Mouse (Mus musculus): Measurements from ENCODE around the gene Hspe1. TPM values are rescaled to one million over a fixed set of nuclear protein-coding genes. Genes with fewer than 3 reads are reported as not detected.
"Not testable (repeated sequence)": the region's sequence is repeated elsewhere in the genome, so short reads cannot be mapped to it uniquely, and the experiment has no call there.

The Hspe1 gene
- polyA plus RNA-seq, 1 experiment from 2014 or later: 326 TPM

GRCm38 (mm10) chr1:55055322-55056115 is 32.4 kb upstream of the Hspe1 start:
- CTCF ChIA-PET: no interaction called here
- POLR2A ChIA-PET: interaction anchor here (0.7 kb wide), 1 partner anchor 48 kb away, joined by 3 read pairs; no protein-coding TSS in a partner anchor

GRCm38 (mm10) chr1:55058383-55058782 is 29.5 kb upstream of the Hspe1 start:
- H3K27me3 ChIP-seq; in situ Hi-C loops (cut with MboI; ENCODE audit: low pct_unique_long_range_greater_than_20kb); DNase-seq (ENCODE audit: low read depth, low spot score); CTCF ChIA-PET; ATAC-seq: not testable (repeated sequence)
- POLR2A ChIA-PET: interaction anchor here (0.6 kb wide), 1 partner anchor 51 kb away, joined by 3 read pairs; no protein-coding TSS in a partner anchor

More at GRCm38 (mm10) chr1:55055322-55056115, 32.4 kb upstream of the Hspe1 start:
- ATAC-seq (no peak), DNase-seq (ENCODE audit: low read depth, low spot score) (no peak)
- TF ChIP-seq CTCF (IDR thresholded peaks at IDR 0.05): no peak
- no peaks in the 10 kb centered on the region for H3K27me3 ChIP-seq
- in situ Hi-C loops (cut with MboI; ENCODE audit: low pct_unique_long_range_greater_than_20kb): no loop called here

- CTCF ChIA-PET: interaction anchor here (1.1 kb wide), 1 partner anchor 9 kb away, joined by 3 read pairs; no protein-coding TSS in a partner anchor
- TF ChIP-seq CTCF (IDR thresholded peaks at IDR 0.05): no peak
- no peaks in the 10 kb centered on the region for H3K27me3 ChIP-seq
- POLR2A ChIA-PET: interaction anchor here (1.1 kb wide), 1 partner anchor 13 kb away, joined by 4 read pairs; no protein-coding TSS in a partner anchor
- in situ Hi-C loops (cut with MboI; ENCODE audit: low pct_unique_long_range_greater_than_20kb): no loop called here
- DNase-seq (ENCODE audit: low read depth, low spot score): no peak
- no peak for ATAC-seq
Measured at GRCm38 (mm10) chr1:55061099-55061498, 26.8 kb upstream of the Hspe1 start.

GRCm38 (mm10) chr1:55061772-55062171 is 26.2 kb upstream of the Hspe1 start:
- ATAC-seq: no peak
- H3K27me3 ChIP-seq: no peaks in the 10 kb centered on the region
- DNase-seq (ENCODE audit: low read depth, low spot score): no peak
- no peak for TF ChIP-seq CTCF (IDR thresholded peaks at IDR 0.05)
- in situ Hi-C loops (cut with MboI; ENCODE audit: low pct_unique_long_range_greater_than_20kb): no loop called here
- CTCF ChIA-PET: interaction anchor here (1.1 kb wide), 1 partner anchor 9 kb away, joined by 3 read pairs; no protein-coding TSS in a partner anchor
- POLR2A ChIA-PET: no interaction called here

GRCm38 (mm10) chr1:55072328-55072727 is 15.6 kb upstream of the Hspe1 start:
- POLR2A ChIA-PET; CTCF ChIA-PET; in situ Hi-C loops (cut with MboI; ENCODE audit: low pct_unique_long_range_greater_than_20kb); ATAC-seq; DNase-seq (ENCODE audit: low read depth, low spot score); H3K27me3 ChIP-seq: not testable (repeated sequence)

GRCm38 (mm10) chr1:55074757-55075156 is 13.2 kb upstream of the Hspe1 start:
- peak; percentile 50 for ATAC-seq
- POLR2A ChIA-PET: no interaction called here
- no peak for DNase-seq (ENCODE audit: low read depth, low spot score)
- no peaks in the 10 kb centered on the region for H3K27me3 ChIP-seq
- no peak for TF ChIP-seq CTCF (IDR thresholded peaks at IDR 0.05)
- in situ Hi-C loops (cut with MboI; ENCODE audit: low pct_unique_long_range_greater_than_20kb): loop anchor here (25.0 kb wide), 1 partner anchor 313 kb away; no protein-coding TSS in a partner anchor
- CTCF ChIA-PET: interaction anchor here (0.7 kb wide), 1 partner anchor 173 kb away, joined by 3 read pairs; no protein-coding TSS in a partner anchor

GRCm38 (mm10) chr1:55075652-55076394 is 12.1 kb upstream of the Hspe1 start:
- ATAC-seq: no peak
- POLR2A ChIA-PET: interaction anchor here (0.6 to 0.9 kb wide), 2 partner anchors 10 to 29 kb away, joined by 4 to 6 read pairs; no protein-coding TSS in a partner anchor
- in situ Hi-C loops (cut with MboI; ENCODE audit: low pct_unique_long_range_greater_than_20kb): loop anchor here (25.0 kb wide), 1 partner anchor 311 kb away; no protein-coding TSS in a partner anchor
- DNase-seq (ENCODE audit: low read depth, low spot score): no peak
- no peaks in the 10 kb centered on the region for H3K27me3 ChIP-seq
- CTCF ChIA-PET: interaction anchor here (1.2 to 1.6 kb wide), 2 partner anchors 8 to 10 kb away, joined by 5 to 6 read pairs; no protein-coding TSS in a partner anchor
- TF ChIP-seq CTCF (IDR thresholded peaks at IDR 0.05): no peak

GRCm38 (mm10) chr1:55076395-55076743 is 11.6 kb upstream of the Hspe1 start:
- ATAC-seq: peak; percentile 29
- POLR2A ChIA-PET: interaction anchor here (0.6 to 1.4 kb wide), 4 partner anchors 9 to 248 kb away, joined by 3 to 6 read pairs (median 4); no protein-coding TSS in a partner anchor
- no peak for TF ChIP-seq CTCF (IDR thresholded peaks at IDR 0.05)
- in situ Hi-C loops (cut with MboI; ENCODE audit: low pct_unique_long_range_greater_than_20kb): loop anchor here (25.0 kb wide), 1 partner anchor 311 kb away; no protein-coding TSS in a partner anchor
- CTCF ChIA-PET: interaction anchor here (1.2 to 1.6 kb wide), 2 partner anchors 8 to 9 kb away, joined by 5 to 6 read pairs; no protein-coding TSS in a partner anchor
- DNase-seq (ENCODE audit: low read depth, low spot score): peak; percentile 50
- no peaks in the 10 kb centered on the region for H3K27me3 ChIP-seq

- DNase-seq (ENCODE audit: low read depth, low spot score) (no peak), ATAC-seq (no peak)
- POLR2A ChIA-PET: interaction anchor here (0.7 to 1.4 kb wide), 3 partner anchors 9 to 249 kb away, joined by 3 to 6 read pairs (median 5); no protein-coding TSS in a partner anchor
- CTCF ChIA-PET: interaction anchor here (1.2 to 1.6 kb wide), 2 partner anchors 9 kb away, joined by 5 to 6 read pairs; no protein-coding TSS in a partner anchor
- no peak for TF ChIP-seq CTCF (IDR thresholded peaks at IDR 0.05)
- in situ Hi-C loops (cut with MboI; ENCODE audit: low pct_unique_long_range_greater_than_20kb): loop anchor here (25.0 kb wide), 1 partner anchor 310 kb away; no protein-coding TSS in a partner anchor
- no peaks in the 10 kb centered on the region for H3K27me3 ChIP-seq
Measured at GRCm38 (mm10) chr1:55076849-55077516, 10.9 kb upstream of the Hspe1 start.

GRCm38 (mm10) chr1:55079677-55080076 is 8.3 kb upstream of the Hspe1 start:
- TF ChIP-seq CTCF (IDR thresholded peaks at IDR 0.05): no peak
- in situ Hi-C loops (cut with MboI; ENCODE audit: low pct_unique_long_range_greater_than_20kb): loop anchor here (25.0 kb wide), 1 partner anchor 308 kb away; no protein-coding TSS in a partner anchor
- no peak for ATAC-seq
- ChIA-PET POLR2A (no interaction called here), CTCF (interaction anchor here (0.6 to 0.8 kb wide), 2 partner anchors 9 to 160 kb away, joined by 3 read pairs; no protein-coding TSS in a partner anchor)
- no peak for DNase-seq (ENCODE audit: low read depth, low spot score)
- no peaks in the 10 kb centered on the region for H3K27me3 ChIP-seq
